Mouse (Mus musculus): ENCODE measurements around the gene Sumo3. TPM values are rescaled to one million over a fixed set of nuclear protein-coding genes. Genes with fewer than 3 reads are reported as not detected.
A peak's percentile ranks its signal among the peaks of the same experiment; 100 is the strongest.

The Sumo3 gene
- polyA plus RNA-seq, 1 experiment from 2014 or later, result 356 TPM

DNA sequence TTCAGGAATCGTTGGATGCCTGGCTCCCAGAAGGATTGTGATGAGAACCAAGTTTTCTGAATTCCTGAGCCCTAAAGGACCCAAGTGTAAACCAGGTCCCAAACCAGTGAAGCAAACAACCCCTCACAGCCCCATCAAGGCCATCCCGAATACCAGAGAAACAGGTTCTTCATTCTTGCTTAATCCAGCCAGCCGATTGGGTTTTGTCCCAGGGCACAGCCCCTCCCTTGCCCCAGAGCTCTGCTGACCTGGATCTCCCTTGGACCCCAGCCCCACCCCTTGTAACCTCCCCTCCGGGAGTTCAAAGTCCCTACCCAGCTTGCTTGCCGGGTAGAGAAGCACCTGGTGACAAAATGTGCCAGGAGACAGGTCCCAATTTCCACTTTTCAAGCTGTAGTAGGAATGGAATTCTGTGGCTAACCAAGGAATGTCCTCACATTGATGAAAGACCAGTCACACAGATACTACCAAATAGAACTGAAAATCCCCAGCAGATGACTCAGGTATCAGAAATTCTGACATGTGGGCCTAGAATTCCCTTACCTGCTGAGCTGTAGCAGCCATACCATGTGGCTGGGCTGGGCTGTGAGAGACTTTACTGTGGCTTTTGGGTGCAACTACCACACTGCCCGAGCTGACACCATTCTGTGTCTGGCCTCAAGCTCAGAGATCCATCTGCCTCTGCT, 35.8 kb upstream of the Sumo3 start:
- H3K4me1 ChIP-seq (ENCODE audit: control insufficient read depth, insufficient read depth, low read length), result peaks cover 23% of the 10 kb centered on the region
- no peaks in the 10 kb centered on the region for H3K36me3 ChIP-seq (ENCODE audit: control insufficient read depth, insufficient read depth, low read length)
- H3K4me2 ChIP-seq (ENCODE audit: low read depth, low read length), result peak overlapping the region; percentile 32
- no peaks in the 10 kb centered on the region for H3K27me3 ChIP-seq (replicated peaks; ENCODE audit: control insufficient read depth, insufficient read depth, low read length)
- WGBS, result 30% methylated on average over 6 of the region's 6 CpGs
- 0 out of 2 replicates have a peak overlapping the region, but pooled peaks have one; percentile 5 for H3K9ac ChIP-seq (ENCODE audit: low read depth, low read length)
- H3K27ac ChIP-seq (ENCODE audit: low read length), result peak overlapping the region; percentile 89
- peak; percentile 83 for ATAC-seq
- H3K9me3 ChIP-seq (ENCODE audit: control insufficient read depth, low read length), result no peaks in the 10 kb centered on the region
- H3K4me3 ChIP-seq (ENCODE audit: low read length), result no peak overlapping the region

DNA sequence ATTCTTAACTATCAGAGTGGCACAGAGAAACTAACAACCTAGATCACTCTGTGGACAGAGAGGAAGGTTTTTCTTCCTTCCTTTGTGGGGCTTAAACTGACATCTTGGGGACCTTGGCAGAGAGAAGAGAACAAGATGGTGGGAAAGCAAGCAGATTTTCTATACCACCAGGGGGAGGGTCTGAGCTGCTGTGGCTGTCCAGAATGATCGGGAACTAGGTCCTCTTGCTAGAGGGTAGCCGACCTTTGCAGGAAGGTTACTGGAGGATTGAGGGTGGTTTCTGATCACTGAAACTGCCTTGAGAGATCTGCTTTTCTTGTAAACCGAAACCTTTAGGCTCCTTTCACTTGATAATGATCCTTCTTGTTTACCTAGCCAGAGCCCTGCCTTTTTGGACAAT, 33.7 kb upstream of the Sumo3 start:
- H3K9ac ChIP-seq (ENCODE audit: low read depth, low read length), result no peak overlapping the region
- H3K4me2 ChIP-seq (ENCODE audit: low read depth, low read length), result no peak overlapping the region
- WGBS, result 22% methylated on average over 3 of the region's 3 CpGs
- no peaks in the 10 kb centered on the region for H3K36me3 ChIP-seq (ENCODE audit: control insufficient read depth, insufficient read depth, low read length)
- no peaks in the 10 kb centered on the region for H3K9me3 ChIP-seq (ENCODE audit: control insufficient read depth, low read length)
- peaks cover 18% of the 10 kb centered on the region for H3K4me1 ChIP-seq (ENCODE audit: control insufficient read depth, insufficient read depth, low read length)
- H3K27me3 ChIP-seq (replicated peaks; ENCODE audit: control insufficient read depth, insufficient read depth, low read length), result no peaks in the 10 kb centered on the region
- no peak overlapping the region for H3K4me3 ChIP-seq (ENCODE audit: low read length)
- no peak overlapping the region; the same call in 1 of the 2 replicates for H3K27ac ChIP-seq (ENCODE audit: low read length)
- ATAC-seq, result no peak

DNA sequence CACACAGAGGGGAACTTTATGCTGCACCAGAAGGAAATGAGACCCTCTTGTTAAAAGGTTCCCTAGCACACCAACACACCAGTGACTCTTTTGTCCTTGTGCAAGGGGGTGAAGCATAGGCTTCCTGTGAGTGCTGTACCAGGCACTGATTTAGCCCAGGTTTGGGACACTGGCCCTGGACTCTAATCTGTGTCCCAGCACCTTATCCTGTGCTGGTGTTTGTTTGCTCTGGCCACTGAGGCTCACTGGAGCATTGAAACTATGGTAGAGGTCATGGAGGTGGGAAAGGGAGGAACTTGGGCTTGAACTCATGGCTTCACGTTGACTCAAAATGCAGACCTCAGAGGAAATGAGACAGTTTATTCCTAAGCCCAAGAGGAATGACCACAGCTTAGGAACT, 32.7 kb upstream of the Sumo3 start:
- no peaks in the 10 kb centered on the region for H3K9me3 ChIP-seq (ENCODE audit: control insufficient read depth, low read length)
- WGBS, result 61% methylated on average over 1 of the region's 1 CpGs
- peaks cover 18% of the 10 kb centered on the region for H3K4me1 ChIP-seq (ENCODE audit: control insufficient read depth, insufficient read depth, low read length)
- H3K36me3 ChIP-seq (ENCODE audit: control insufficient read depth, insufficient read depth, low read length), result no peaks in the 10 kb centered on the region
- no peak for ATAC-seq
- H3K9ac ChIP-seq (ENCODE audit: low read depth, low read length), result no peak overlapping the region
- no peak overlapping the region for H3K4me2 ChIP-seq (ENCODE audit: low read depth, low read length)
- no peak overlapping the region for H3K27ac ChIP-seq (ENCODE audit: low read length)
- no peak overlapping the region for H3K4me3 ChIP-seq (ENCODE audit: low read length)
- no peaks in the 10 kb centered on the region for H3K27me3 ChIP-seq (replicated peaks; ENCODE audit: control insufficient read depth, insufficient read depth, low read length)

DNA sequence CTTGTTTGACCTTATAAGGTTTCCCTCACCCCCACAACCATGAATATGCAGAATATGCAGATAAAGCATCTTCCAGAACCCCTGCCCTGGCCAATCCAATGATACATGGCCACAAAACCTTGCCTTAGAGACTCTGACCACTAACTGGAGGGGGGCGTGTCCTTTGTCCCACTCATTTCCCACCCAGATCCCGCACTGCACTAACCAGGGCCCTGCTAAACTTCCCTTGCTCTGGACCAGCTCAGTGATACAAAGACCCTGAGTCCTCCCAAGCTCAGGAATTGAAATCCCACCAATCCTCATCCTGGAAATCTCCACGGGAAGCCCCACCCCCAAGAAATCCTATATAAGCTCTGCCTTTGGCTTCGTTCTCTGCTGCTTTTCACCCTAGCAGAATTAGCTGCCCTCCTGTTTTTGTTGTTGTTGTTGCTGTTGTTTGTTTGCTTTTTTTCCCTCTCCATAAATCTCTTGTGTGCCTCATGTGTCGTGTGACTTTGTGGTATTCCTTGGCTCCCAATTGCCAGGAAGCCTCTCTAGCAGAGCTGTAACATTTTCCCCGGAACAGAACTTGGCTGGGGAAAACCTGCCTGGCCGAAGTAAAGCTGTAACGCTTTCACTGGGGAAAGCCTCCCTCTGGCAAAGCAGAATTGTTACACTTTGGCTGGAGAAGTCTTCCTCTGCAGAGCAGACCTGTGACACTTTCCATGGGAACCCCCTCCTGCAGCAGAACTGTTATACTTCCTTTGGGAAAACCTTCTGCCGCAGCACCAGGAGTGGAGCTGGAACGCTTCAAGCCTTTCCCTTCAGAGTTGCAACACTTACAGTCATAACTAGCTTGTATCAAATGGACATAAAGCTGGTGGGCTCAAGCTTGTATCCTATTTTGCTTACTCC, 25.6 kb upstream of the Sumo3 start:
- 0 out of 2 replicates have a peak overlapping the region, but pooled peaks have one; percentile 22 for H3K9ac ChIP-seq (ENCODE audit: low read depth, low read length)
- H3K4me3 ChIP-seq (ENCODE audit: low read length), result no peak overlapping the region
- H3K4me1 ChIP-seq (ENCODE audit: control insufficient read depth, insufficient read depth, low read length), result peaks cover 23% of the 10 kb centered on the region
- WGBS, result 52% methylated on average over 10 of the region's 10 CpGs
- H3K27me3 ChIP-seq (replicated peaks; ENCODE audit: control insufficient read depth, insufficient read depth, low read length), result no peaks in the 10 kb centered on the region
- H3K9me3 ChIP-seq (ENCODE audit: control insufficient read depth, low read length), result no peaks in the 10 kb centered on the region
- H3K36me3 ChIP-seq (ENCODE audit: control insufficient read depth, insufficient read depth, low read length), result no peaks in the 10 kb centered on the region
- no peak overlapping the region for H3K4me2 ChIP-seq (ENCODE audit: low read depth, low read length)
- ATAC-seq, result no peak
- peak overlapping the region; percentile 99 for H3K27ac ChIP-seq (ENCODE audit: low read length)

DNA sequence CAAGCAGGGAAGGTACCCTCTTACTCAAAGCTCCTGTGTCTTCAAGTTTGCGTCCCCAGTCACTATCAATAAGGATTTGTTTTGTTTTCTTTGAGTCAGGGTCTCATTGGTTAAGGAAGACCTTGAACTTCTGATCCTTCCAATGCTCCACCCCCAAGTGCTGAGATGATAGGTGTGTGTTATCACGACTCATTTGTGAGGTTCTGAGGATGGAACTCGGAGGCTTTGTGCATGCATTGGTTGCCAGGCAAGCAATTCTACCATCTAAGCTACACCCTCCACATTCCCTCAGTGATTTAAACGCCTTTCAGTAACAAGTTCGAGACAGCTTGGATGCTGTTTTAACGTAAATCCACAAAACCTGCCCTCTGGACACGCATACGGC, 24.9 kb upstream of the Sumo3 start:
- WGBS, result 4% methylated on average over 8 of the region's 8 CpGs
- H3K4me2 ChIP-seq (ENCODE audit: low read depth, low read length), result peak overlapping the region; percentile 86
- peak overlapping the region; percentile 87 for H3K4me3 ChIP-seq (ENCODE audit: low read length)
- H3K27ac ChIP-seq (ENCODE audit: low read length), result peak overlapping the region; percentile 99
- peak overlapping the region; percentile 73 for H3K9ac ChIP-seq (ENCODE audit: low read depth, low read length)
- H3K4me1 ChIP-seq (ENCODE audit: control insufficient read depth, insufficient read depth, low read length), result peaks cover 28% of the 10 kb centered on the region
- no peaks in the 10 kb centered on the region for H3K9me3 ChIP-seq (ENCODE audit: control insufficient read depth, low read length)
- peak; percentile 12; the same call in 1 of the 2 replicates for ATAC-seq
- no peaks in the 10 kb centered on the region for H3K27me3 ChIP-seq (replicated peaks; ENCODE audit: control insufficient read depth, insufficient read depth, low read length)
- no peaks in the 10 kb centered on the region for H3K36me3 ChIP-seq (ENCODE audit: control insufficient read depth, insufficient read depth, low read length)

DNA sequence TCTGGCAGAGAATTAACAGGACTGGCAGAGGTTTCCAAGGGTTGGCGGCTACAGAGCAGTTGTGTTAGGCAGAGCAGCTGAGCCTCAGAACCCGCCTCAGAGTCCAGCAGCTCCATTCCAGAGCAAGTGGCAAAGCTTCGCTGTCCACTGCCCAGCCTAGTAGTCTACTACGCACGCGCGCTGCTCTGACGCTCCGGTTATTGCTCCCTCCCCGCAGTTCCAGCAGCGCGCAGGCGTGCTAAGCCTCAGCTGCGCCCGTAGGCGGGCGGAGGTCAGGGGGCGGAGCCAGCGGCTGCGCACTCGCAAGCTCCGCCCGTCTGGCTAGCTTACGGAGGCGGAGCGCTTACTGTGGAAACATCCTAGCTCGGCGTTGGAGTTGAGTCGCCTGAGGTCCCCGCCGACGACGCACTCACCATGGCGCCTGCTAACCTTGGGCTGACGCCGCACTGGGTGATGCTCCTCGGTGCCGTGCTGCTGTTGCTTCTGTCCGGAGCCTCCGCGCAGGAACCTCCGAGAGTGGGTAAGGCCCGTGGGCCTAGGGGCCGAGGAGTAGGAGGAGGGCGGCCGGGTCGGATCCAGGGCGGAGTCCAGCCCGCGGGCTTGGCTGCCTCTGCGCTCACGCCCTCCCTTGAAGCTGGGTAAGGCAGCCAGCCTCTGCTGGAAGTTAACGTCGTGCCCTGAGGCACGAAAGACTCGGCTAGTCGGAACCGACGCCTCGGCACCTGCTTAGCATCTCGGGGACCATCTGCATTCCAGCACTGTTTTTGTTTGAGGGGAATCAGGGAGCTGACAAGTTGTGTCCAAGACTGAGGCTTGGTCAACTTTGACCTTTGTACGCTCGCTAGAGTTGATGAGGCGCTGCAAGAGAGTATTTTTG, 24.3 kb upstream of the Sumo3 start, which contains the start of gene Pttg1ip:
Gene Pttg1ip (plus strand): TSS at position 313 of the 877 bp plus-strand sequence.
- no peaks in the 10 kb centered on the region for H3K36me3 ChIP-seq (ENCODE audit: control insufficient read depth, insufficient read depth, low read length)
- peak within 1 kb of the TSS; percentile 93 for H3K9ac ChIP-seq (ENCODE audit: low read depth, low read length)
- H3K4me1 ChIP-seq (ENCODE audit: control insufficient read depth, insufficient read depth, low read length), result peaks cover 31% of the 10 kb centered on the region
- under 1% methylated on average over 64 of the region's 64 CpGs for WGBS
- peak within 1 kb of the TSS; percentile 86 for H3K4me2 ChIP-seq (ENCODE audit: low read depth, low read length)
- no peaks in the 10 kb centered on the region for H3K9me3 ChIP-seq (ENCODE audit: control insufficient read depth, low read length)
- H3K4me3 ChIP-seq (ENCODE audit: low read length), result peak within 1 kb of the TSS; percentile 87
- ATAC-seq, result peak; percentile 96
- peak within 1 kb of the TSS; percentile 99 for H3K27ac ChIP-seq (ENCODE audit: low read length)
- no peaks in the 10 kb centered on the region for H3K27me3 ChIP-seq (replicated peaks; ENCODE audit: control insufficient read depth, insufficient read depth, low read length)

DNA sequence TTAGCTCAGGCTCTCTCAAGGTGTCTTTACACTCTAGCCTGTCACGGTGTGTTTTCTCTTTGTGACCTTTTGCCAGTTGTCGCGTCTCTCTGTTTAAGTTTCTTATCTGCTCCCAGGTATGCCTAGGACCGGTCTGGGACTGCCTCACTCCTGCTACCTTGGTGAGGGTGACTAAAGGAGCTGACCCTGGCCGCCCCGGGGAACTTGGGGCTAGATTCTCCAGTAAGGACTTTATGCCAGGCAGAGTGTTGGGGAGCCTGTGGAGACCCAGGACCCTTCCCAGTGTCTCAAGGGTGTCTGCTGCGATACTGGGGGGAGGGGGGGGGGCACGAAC, 23.6 kb upstream of the Sumo3 start:
- Histone ChIP-seq H3K9ac (ENCODE audit: low read depth, low read length) (peak overlapping the region; percentile 93), H3K4me3 (ENCODE audit: low read length) (peak overlapping the region; percentile 87), H3K4me2 (ENCODE audit: low read depth, low read length) (peak overlapping the region; percentile 63), H3K27me3 (replicated peaks; ENCODE audit: control insufficient read depth, insufficient read depth, low read length) (no peaks in the 10 kb centered on the region), H3K36me3 (ENCODE audit: control insufficient read depth, insufficient read depth, low read length) (no peaks in the 10 kb centered on the region), H3K27ac (ENCODE audit: low read length) (peak overlapping the region; percentile 99), H3K9me3 (ENCODE audit: control insufficient read depth, low read length) (no peaks in the 10 kb centered on the region), H3K4me1 (ENCODE audit: control insufficient read depth, insufficient read depth, low read length) (peaks cover 37% of the 10 kb centered on the region)
- no peak; the same call in 1 of the 2 replicates for ATAC-seq
- 8% methylated on average over 8 of the region's 8 CpGs for WGBS

DNA sequence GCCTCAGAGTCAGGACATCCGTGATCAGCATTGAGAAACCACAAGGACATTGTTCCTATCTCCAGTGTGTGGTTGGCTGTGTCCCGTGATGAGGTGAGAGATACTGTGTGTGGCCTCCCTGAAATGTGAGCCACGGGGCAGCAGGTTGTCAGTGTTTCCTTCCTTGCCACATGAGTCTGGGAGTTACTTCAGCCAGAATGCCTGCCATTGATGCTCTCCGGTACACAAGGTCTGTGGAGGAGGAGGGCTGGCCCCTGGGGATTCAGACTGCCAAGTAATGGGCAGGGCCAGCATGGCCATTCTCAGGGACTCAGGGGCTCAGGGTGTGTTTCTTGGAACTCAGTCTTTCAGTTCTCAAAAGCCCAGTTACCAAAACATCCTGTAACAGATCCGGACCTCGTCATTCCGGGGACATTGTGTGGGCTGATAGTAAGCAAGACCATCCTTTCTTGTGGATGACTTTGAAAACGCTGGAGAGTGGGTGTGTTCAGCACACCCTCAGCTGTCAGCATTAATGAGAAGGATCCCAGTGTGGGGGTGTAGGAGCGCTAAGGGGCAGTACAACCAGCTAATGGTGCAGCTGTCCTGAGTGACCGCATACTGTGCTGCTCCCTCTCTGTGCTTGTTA, 22.0 kb upstream of the Sumo3 start:
- Histone ChIP-seq H3K4me2 (ENCODE audit: low read depth, low read length) (peak overlapping the region; percentile 25; the same call in 1 of the 2 replicates), H3K4me1 (ENCODE audit: control insufficient read depth, insufficient read depth, low read length) (peaks cover 48% of the 10 kb centered on the region), H3K9ac (ENCODE audit: low read depth, low read length) (no peak overlapping the region), H3K27me3 (replicated peaks; ENCODE audit: control insufficient read depth, insufficient read depth, low read length) (no peaks in the 10 kb centered on the region), H3K9me3 (ENCODE audit: control insufficient read depth, low read length) (no peaks in the 10 kb centered on the region), H3K4me3 (ENCODE audit: low read length) (no peak overlapping the region), H3K27ac (ENCODE audit: low read length) (no peak overlapping the region), H3K36me3 (ENCODE audit: control insufficient read depth, insufficient read depth, low read length) (no peaks in the 10 kb centered on the region)
- 63% methylated on average over 10 of the region's 10 CpGs for WGBS
- ATAC-seq, result no peak

Measured in intestine, embryonic 16.5 days (tissue).